8 mouse cellular contexts compared by ENCODE assay signal in the genomic region with DNA sequence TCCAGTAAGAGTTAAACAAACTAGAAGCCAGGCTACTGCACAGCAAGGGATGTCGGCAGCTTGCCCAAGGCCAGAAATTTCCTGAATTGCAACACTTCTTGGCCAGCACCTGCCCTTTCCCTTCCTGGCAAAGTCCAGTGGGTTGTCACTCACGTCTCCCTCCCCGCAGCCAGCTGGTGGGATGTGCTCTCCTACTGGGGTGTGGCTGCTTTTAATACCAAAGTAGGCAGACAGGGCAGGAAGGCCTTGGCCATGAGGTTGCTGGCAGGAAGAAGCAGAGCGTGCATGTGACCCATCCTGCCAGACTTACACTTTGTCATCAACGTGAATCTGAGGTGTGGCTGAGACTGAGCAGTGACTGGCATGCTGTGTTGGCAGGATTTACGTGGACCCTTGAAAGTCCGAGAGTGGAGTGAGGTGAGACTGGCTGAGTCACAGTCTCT. TPM values are rescaled to one million over a fixed set of nuclear protein-coding genes. Genes with fewer than 3 reads are reported as not detected.
DNase-seq lines count a peak whose midpoint lies in the region; ATAC-seq lines count a peak whose summit lies in the region.

No protein-coding gene starts in this region.

- no peaks in the 10 kb centered on the region for H3K27me3 ChIP-seq in hindbrain, embryonic 15.5 days
- no peaks in the 10 kb centered on the region for H3K27me3 ChIP-seq in hindbrain, embryonic 13.5 days

- no peak overlapping the region for H3K4me3 ChIP-seq in hindbrain, embryonic 15.5 days
- no peak overlapping the region for H3K4me3 ChIP-seq in hindbrain, embryonic 13.5 days

- DNase-seq in adrenal gland, adult 8-10 months, result peak; percentile 97
- DNase-seq in heart, postnatal 36 days, result peak; percentile 91 to 92
- DNase-seq in liver, result peak; percentile 55

- WGBS in hindbrain, embryonic 15.5 days, result 52% methylated on average over 7 of the region's 7 CpGs
- WGBS in hindbrain, embryonic 13.5 days, result 73% methylated on average over 7 of the region's 7 CpGs

- no peaks in the 10 kb centered on the region for H3K9me3 ChIP-seq in hindbrain, embryonic 15.5 days
- H3K9me3 ChIP-seq in hindbrain, embryonic 13.5 days, result no peaks in the 10 kb centered on the region

- H3K27ac ChIP-seq in hindbrain, embryonic 15.5 days (replicated peaks), result no peak overlapping the region
- H3K27ac ChIP-seq in hindbrain, embryonic 13.5 days, result no peak overlapping the region

- ATAC-seq in hindbrain, embryonic 15.5 days (ENCODE audit: low FRiP score, low read depth), result peak; percentile 48; the same call in 1 of the 2 replicates
- no peak for ATAC-seq in hindbrain, embryonic 13.5 days (ENCODE audit: low FRiP score)
- 0 out of 2 replicates have a peak, but pooled peaks have one; percentile 27 for ATAC-seq in frontal cortex, adult (ENCODE audit: low TSS enrichment)
- ATAC-seq in neutrophil, adult 5-6 weeks (ENCODE audit: extremely low read depth, insufficient number of reproducible peaks, low FRiP score, poor library complexity, severe bottlenecking), result peak; percentile 55; the same call in 1 of the 2 replicates
- ATAC-seq in erythroblast, adult 5-6 weeks (replicated peaks; ENCODE audit: low FRiP score, poor library complexity, severe bottlenecking), result no peak

- no peak overlapping the region for H3K9ac ChIP-seq in hindbrain, embryonic 15.5 days
- no peak overlapping the region for H3K9ac ChIP-seq in hindbrain, embryonic 13.5 days

- H3K36me3 ChIP-seq in hindbrain, embryonic 15.5 days, result no peaks in the 10 kb centered on the region
- no peaks in the 10 kb centered on the region for H3K36me3 ChIP-seq in hindbrain, embryonic 13.5 days

- intact Hi-C loops in heart, postnatal 36 days (cut with DNase I), result loop anchor here (1.0 to 2.0 kb wide), 2 partner anchors 11 to 15 kb away; no protein-coding TSS in a partner anchor

- H3K4me2 ChIP-seq in hindbrain, embryonic 15.5 days, result 0 out of 2 replicates have a peak overlapping the region, but pooled peaks have one; percentile 13
- H3K4me2 ChIP-seq in hindbrain, embryonic 13.5 days, result no peak overlapping the region

- H3K4me1 ChIP-seq in hindbrain, embryonic 15.5 days (replicated peaks), result 0 out of 2 replicates have a peak, but pooled peaks cover 3% of the 10 kb centered on the region
- H3K4me1 ChIP-seq in hindbrain, embryonic 13.5 days (replicated peaks), result no peaks in the 10 kb centered on the region

RNA-seq across cellular contexts. Expression of gene Pnrc1, which starts 28.6 kb away (rescaled TPM):
- polyA plus RNA-seq in hindbrain, embryonic 15.5 days (2015; fragmentation: Nextera tagmentation; extraction: Ambion mirVana), result 56.7 and 57.7 TPM in 2 replicates
- 64.9 and 69.5 TPM in 2 replicates for polyA plus RNA-seq in hindbrain, embryonic 13.5 days (2015; fragmentation: Nextera tagmentation; extraction: Ambion mirVana)
- 100 to 1,000 TPM; 132 to 175 (median 155) TPM for total RNA-seq in adrenal gland, adult 8-10 months (2022)
- 100 to 1,000 TPM; 153 to 155 TPM for total RNA-seq in heart, postnatal 36 days (2021)
- 391 and 398 TPM in 2 replicates for total RNA-seq in neutrophil, adult 5-6 weeks (2017)
- total RNA-seq in erythroblast, adult 5-6 weeks (2015; ENCODE audit: low replicate concordance), result 234 and 244 TPM in 2 replicates
- total RNA-seq in erythroblast, adult 5-6 weeks (2017; ENCODE audit: low replicate concordance), result 215 and 244 TPM in 2 replicates

RNA-seq across cellular contexts. Expression of gene Rngtt, which starts 48.8 kb away (rescaled TPM):
- 19.0 and 19.3 TPM in 2 replicates for polyA plus RNA-seq in hindbrain, embryonic 15.5 days (2015; fragmentation: Nextera tagmentation; extraction: Ambion mirVana)
- polyA plus RNA-seq in hindbrain, embryonic 13.5 days (2015; fragmentation: Nextera tagmentation; extraction: Ambion mirVana), result 25.4 and 29.4 TPM in 2 replicates
- total RNA-seq in adrenal gland, adult 8-10 months (2022), result 10 to 100 TPM; 33.0 to 43.2 (median 38.8) TPM
- total RNA-seq in heart, postnatal 36 days (2021), result 1 to 10 TPM; 9.5 to 10.0 TPM
- 36.3 and 43.6 TPM in 2 replicates for total RNA-seq in neutrophil, adult 5-6 weeks (2017)
- 55.8 and 61.3 TPM in 2 replicates for total RNA-seq in erythroblast, adult 5-6 weeks (2015; ENCODE audit: low replicate concordance)
- 109 and 206 TPM in 2 replicates for total RNA-seq in erythroblast, adult 5-6 weeks (2017; ENCODE audit: low replicate concordance)

RNA-seq across cellular contexts. Expression of gene Srsf12, which starts 52.5 kb away (rescaled TPM):
- polyA plus RNA-seq in hindbrain, embryonic 15.5 days (2015; fragmentation: Nextera tagmentation; extraction: Ambion mirVana), result 60.7 and 65.2 TPM in 2 replicates
- polyA plus RNA-seq in hindbrain, embryonic 13.5 days (2015; fragmentation: Nextera tagmentation; extraction: Ambion mirVana), result 40.9 and 42.1 TPM in 2 replicates
- 1 to 10 TPM in 3 of 4 experiments, under 1 TPM in 1; 0.63 to 2.4 (median 2.1) TPM for total RNA-seq in adrenal gland, adult 8-10 months (2022)
- total RNA-seq in heart, postnatal 36 days (2021), result not detected
- 0.12 TPM in 1 of 2 replicates, not detected in the other for total RNA-seq in neutrophil, adult 5-6 weeks (2017)
- total RNA-seq in erythroblast, adult 5-6 weeks (2015; ENCODE audit: low replicate concordance), result not detected in 2 replicates
- total RNA-seq in erythroblast, adult 5-6 weeks (2017; ENCODE audit: low replicate concordance), result 0.09 and 0.14 TPM in 2 replicates

Comparison
In these comparisons a context has a peak if more than half of its experiments do, and no peak if none do; other contexts are left out.
1. ATAC-seq: peak in hindbrain, embryonic 15.5 days (single experiment), frontal cortex, adult (single experiment) and neutrophil, adult 5-6 weeks (single experiment); none in hindbrain, embryonic 13.5 days (single experiment) and erythroblast, adult 5-6 weeks (single experiment).
2. Peak in every context shown above with its lines, with median percentiles within 50 percentile points of each other: DNase-seq.